Mouse (Mus musculus) adrenal gland (tissue): ENCODE data around the gene Inpp5f.
"Not testable (repeated sequence)": the region's sequence is repeated elsewhere in the genome, so short reads cannot be mapped to it uniquely, and the experiment has no call there.

Experiments used
- intact Hi-C: fragments of 180-260 bp; cut with DNase I; formaldehyde crosslinking; loops from one replicate; pipeline ENCODE4 v1.15.1; 2025

Inpp5f gene

DNA sequence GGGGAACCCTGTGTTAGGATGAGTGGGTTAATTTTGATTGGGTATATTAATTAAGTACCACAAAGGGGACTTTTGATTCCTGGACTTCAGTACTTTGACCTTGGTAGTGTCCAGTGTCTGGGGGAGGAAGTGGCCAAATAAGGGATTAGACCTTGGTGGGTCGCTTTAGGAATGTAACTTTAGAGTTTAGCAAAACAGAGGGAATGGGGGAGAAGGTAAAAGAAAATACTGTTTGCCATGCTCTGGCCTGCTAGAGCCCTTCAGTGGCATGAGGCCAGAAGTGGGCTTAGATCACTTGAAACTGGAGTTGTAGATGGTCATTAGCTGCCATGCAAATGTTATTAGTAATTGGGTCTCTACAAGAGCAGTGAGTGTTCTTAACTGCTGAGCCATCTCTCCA is 45.8 kb downstream of the Inpp5f start:
- intact Hi-C loops: no loop called here

DNA sequence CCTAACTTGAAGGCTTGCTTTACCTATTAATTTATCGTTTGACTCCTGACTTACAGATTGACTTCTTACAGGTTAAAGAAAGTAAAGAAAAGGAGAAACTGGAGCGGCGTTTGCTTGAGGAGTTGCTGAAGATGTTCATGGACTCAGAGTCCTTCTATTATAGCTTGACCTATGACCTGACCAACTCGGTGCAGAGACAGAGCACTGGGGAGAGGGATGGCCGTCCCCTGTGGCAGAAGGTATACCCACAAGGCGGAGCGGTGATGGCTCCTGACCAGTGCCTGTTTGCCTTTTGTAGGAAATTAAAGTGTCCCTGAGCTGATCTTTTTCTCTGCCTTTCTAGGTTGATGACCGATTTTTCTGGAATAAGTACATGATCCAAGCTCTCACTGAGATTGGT is 52.8 kb downstream of the Inpp5f start:
- intact Hi-C loops: no loop called here

DNA sequence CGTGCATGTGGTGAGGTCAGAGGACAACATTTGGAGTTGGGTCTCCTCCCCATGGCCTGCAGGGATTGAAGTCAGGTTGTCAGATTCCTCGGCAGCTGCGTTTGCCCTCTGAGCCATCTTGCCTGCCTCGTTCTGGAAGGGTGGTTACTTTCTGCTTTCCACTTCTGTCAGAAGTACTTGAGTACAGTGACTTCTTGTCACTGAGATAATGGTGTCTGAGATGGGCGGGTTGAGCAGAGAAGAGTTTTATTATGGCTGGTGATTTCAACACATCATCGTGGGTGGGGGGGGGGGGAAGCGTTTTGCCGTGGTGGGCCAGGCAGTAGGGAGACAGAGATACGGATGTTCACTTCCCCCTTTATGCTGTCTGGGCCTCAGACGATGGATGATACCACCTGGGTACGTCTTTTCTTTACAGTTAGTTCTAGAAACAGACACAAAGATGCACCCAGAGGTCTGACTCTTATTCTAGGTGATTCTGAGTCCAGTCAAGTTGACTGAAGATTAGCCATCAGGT is 53.8 kb downstream of the Inpp5f start:
- intact Hi-C loops: no loop called here

DNA sequence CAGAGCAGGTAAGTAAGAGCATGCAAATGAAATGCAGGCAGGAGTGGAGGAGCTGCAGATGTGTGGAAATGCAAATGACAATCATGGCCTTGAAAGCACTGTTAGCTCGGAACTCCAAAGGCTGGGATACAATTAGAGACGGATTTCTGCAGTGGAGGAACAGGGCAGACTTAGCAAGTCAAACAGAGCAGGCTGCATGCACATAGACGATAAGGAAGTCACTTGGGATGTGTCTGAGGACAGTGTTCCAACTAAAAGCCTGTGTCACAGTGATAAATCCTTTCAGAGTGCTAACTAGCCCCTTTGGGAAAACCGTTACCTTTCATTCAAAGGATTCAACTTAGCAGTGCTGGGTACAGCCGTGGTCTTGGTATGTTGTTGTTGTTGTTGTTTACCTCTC is 56.7 kb downstream of the Inpp5f start:
- intact Hi-C loops: no loop called here

DNA sequence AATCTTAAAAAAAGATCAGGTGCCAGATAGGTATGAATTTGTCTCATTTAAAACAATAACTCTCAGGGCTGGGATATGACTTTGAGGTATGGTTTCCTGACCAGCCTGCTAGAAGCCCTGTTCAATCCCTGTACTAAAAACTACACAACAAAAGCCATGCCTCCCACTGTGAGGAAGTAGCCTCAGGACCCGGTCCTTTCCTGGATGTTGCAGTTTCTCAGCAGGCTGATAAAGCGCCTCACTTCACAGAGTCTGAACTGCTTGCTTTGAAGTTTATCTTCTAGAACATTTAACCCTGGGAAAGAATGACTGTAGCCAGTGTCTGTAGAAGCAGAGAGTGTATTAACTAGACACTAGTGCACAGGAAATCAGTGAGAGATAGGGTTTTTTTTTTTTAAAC is 57.7 kb downstream of the Inpp5f start:
- intact Hi-C loops: no loop called here

DNA sequence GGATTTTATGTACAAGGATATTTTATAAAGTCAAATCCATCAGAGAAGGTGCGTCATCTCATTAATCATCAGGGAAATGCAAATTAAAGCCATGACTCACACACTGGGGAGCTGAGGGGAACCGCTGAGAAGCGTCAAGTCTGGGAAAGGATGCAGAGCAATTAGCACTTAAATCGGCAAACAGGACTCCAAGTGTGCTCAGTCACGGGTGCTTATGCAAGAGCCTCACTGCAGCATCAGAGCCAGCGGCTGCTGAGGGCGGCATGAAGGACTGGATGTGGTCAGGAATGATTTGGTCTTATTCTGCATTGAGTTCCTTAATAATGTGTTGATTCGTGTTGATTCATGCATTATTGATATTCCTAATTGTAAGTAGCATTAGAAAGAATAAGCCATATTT is 60.8 kb downstream of the Inpp5f start:
- intact Hi-C loops: no loop called here

DNA sequence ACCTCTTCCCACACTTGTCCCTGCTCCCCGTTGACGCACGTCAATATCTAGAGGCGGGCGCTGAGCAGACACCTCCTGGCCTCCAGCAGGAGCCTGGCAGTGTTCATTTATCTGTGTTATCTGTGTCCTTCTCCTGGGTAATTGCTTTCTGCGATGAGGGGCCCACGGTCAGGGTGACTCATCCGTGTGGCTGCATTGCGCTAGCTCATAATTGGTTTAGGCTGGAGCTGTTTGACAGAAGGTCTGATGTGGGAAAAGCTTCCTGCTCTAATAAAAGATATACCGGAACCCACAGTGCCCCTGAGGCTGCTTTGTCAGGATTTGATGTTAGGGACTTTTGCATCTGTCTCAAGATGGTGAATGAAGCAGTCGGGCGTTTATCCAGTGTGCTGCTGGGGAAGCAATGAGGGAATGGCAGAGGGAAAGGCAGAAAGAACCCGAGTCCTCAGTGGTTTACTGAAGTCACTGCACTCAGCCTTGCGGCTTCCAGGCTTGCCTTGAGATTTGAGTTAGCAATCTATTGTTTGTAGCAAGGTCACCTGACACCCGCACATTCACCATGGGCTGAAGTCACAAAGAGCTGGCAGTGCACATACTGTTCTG is 61.4 kb downstream of the Inpp5f start:
- intact Hi-C loops: no loop called here

DNA sequence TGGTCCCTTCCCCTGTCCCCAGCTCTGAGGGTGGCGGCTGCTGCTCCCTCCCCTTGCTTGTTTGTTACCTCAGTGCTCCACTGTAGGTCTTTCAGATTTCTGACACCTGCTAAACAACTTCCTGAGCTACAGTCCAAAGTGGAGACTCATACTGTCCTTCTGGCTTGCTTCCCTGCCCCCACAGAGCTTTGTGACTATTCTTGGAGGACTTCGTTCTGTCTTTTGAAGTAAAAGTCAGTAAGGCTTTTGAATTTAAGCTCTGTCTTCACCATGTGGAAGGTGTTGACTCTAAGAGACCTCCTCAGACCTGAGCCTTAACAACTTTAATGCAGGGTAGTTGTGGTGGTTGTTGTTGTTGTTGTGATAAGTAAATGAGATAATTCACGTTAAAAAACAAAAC is 67.4 kb downstream of the Inpp5f start:
- intact Hi-C loops: no loop called here

DNA sequence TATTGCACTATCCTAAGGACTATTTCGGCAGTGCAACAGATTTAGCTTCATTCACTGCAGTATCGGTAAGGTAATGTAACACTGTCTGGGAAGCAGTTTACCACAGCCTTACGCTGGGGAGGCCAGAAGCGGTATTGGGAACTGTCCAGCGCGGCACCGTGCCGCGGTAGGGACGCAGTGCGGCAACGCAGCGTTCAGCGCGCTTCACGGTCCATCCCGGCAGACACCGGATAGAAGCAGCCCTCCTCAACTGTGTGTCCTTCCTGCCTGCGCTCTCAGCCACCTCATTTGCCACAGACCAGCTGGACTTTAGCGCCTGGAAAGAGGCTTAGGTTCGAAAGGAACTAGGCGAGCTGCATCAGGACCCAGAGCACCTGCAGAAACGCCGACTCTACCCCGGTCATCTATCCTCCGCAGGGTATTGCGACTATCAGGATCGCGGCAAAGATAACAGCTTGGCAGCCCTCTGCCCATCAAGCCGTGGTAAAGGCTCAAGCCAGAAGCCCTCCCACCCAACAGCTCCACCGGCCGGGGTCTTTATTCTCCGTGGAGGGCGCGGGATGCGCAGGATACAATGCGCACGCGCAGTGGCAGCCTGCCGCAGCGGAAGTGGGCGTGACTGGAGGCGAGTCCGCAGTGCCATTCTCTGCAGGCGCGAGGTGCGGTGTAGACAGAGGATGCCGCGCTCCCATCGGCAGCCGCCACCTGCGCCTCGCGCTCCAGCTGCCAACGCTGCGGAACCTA is 76.9 kb downstream of the Inpp5f start:
- intact Hi-C loops: no loop called here

DNA sequence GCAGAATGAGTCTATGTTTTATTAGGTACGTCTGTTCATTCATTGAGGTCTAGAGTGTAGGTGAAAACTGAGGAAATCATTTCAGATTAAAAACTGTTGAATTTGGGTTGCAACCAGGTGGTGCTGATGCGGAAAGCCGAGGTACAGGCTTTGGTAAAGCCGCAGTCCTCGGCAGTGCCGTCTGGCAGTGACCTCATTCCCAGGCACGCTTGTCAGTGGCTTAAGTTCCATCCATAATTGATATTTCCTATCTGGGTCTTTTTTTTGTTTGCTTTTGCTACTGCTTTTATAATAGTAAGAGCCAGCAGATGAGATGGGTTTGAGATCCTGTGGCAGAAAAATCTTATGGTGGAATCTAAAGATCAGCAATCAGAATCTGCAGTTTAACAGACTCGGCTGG is 78.2 kb downstream of the Inpp5f start:
- intact Hi-C loops: no loop called here

DNA sequence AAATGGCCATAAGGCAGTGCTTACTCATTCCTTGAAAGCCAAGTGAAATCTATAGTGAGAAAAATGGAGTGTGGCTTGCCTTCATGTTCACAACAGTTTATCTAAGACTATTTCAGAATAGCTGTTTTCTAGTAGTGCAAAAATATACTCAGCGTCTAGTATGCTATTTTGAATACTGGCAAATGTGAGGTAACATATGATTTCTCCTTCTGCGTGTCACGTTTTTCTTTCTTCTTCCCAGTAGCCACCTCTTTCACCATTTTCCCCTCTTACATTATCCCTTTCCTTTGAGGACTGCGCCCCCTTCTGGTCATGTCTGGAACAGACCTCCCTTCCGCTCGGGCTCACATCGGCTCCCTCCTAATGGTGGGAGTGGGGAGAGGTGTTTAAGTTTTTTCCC is 78.9 kb downstream of the Inpp5f start:
- intact Hi-C loops: loop anchor here (1.0 to 5.0 kb wide), 2 partner anchors 128 to 216 kb away; no protein-coding TSS in a partner anchor

DNA sequence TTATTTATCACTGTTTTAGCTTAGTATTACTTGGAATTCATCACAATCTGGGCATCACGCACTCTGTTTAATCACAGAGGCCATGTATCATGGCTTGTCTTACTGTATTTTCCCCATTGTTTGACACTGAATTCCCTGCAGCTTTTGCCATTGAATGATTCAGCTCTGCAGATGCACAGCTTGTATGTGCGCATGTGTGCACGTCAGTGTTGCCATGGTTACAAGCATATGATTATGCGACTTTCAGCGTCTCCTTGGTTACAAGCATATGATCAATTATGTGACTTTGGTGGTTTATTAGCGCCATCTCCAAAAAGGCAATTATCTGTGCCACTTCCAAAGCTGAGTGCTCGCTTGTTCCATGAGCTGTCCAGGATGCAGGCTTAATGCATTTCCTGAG is 79.7 kb downstream of the Inpp5f start:
- intact Hi-C loops: loop anchor here (1.0 to 5.0 kb wide), 2 partner anchors 128 to 216 kb away; no protein-coding TSS in a partner anchor

DNA sequence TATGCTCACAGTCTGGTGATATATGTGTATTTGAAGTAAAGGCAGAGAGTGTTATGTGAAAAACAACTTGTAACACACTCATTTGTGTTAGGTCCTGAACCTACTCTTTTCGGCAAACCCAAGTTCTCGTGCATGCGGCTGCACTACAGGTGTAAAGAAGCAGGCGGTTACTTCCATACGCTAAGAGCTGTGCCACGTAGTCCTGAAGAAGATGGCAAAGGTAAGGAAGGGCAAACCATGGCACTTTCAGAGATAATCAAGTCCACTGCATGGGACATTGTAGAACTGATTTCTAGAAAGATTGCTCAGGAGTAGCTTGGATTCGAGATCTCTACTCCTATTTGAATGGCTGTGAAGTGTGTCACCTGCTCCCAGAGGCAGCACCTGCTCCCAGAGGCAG is 81.0 kb downstream of the Inpp5f start:
- intact Hi-C loops: loop anchor here (5.0 kb wide), 1 partner anchor 130 kb away; no protein-coding TSS in a partner anchor

DNA sequence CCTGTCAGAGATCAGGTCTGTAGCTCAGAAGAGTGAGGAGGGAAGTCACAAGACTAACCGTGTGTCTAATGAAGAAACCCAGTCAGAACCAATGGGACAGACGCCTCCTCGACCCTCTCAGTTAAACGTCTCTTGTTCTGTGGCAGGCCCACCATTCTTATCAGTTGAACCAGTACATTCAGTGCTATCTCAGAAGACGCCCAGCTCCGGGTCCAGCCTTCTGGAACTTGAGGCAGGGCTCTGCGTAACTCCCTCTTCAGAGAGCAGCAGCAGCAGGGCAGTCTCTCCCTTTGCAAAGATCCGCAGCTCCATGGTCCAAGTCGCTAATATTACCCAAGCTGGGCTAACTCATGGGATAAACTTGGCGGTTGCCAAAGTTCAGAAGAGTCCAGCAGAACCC is 83.7 kb downstream of the Inpp5f start:
- intact Hi-C loops: loop anchor here (5.0 kb wide), 1 partner anchor 133 kb away; no protein-coding TSS in a partner anchor

DNA sequence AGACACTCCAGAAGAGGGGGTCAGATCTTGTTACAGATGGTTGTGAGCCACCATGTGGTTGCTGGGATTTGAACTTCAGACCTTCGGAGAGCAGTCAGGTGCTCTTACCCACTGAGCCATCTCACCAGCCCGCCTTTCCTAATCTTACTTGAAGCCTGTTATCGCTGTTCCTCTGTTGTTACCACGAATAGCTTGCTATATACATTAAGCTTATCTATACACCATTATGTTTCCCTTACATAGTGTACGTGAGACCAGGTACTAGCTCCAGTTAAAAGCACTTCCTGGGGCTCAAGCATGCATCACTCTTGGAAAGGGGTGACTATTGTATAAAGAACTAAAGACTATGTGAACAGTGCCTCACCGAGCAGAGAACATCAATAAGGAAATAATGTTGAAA is 88.8 kb downstream of the Inpp5f start:
- intact Hi-C loops: not testable (repeated sequence)

DNA sequence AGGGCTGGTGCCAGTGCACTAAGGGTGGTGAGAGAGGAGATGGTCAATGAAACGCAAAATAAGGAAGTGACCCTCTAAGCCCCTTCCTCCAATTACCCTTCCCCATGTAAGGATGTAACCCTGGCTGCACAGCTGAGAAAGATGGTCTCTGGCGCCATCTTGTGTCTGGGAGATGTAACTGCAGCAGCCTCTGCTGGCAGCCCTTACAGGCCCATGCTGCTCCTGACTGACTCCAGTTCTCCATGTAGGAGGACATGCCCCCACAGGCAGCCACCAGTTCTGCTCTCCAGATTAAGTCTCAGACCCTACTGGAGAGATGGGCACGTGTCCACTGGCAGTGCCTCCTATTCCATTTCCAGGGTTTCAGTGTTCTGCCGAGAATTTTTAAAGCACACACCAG is 94.6 kb downstream of the Inpp5f start:
- intact Hi-C loops: loop anchor here (5.0 kb wide), 1 partner anchor 348 kb away; no protein-coding TSS in a partner anchor

DNA sequence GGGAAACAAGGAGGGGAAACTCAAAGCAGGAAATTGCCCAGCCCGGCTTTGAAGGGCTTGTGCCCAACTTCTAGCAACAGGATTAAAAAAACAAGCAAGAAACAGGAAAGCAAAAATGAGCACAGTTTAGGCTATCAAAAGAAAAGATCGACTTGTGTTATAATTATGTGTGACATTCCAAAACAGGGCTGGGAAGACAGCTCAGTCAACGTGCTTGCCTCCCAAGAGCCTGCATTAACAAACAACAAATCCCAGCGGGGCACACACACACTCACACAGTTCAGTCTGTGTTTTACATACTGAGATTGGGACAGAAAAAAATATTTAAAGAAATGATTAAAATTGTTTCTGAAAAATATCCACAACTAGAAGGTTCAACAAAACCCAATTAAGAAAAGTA is 106.9 kb downstream of the Inpp5f start:
- intact Hi-C loops: no loop called here

DNA sequence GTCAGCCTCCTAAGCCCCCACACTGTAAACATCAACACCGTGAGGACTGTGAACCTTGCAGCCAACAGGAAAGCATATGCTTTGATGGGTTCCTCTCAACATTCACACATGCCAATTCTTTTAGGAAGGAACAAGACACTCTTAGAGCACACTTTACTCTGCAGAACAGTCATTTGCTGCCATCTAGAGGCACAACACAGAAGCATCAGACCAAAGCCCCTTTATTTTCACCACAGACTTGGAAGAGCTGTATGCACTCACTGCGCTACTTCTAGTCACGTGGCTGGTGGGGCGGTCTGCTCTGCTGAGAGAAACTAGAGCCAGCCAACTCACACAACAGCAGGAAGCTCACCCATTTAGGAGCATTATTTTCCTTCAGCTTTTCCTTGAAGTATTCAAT is 113.6 kb downstream of the Inpp5f start:
- intact Hi-C loops: no loop called here

DNA sequence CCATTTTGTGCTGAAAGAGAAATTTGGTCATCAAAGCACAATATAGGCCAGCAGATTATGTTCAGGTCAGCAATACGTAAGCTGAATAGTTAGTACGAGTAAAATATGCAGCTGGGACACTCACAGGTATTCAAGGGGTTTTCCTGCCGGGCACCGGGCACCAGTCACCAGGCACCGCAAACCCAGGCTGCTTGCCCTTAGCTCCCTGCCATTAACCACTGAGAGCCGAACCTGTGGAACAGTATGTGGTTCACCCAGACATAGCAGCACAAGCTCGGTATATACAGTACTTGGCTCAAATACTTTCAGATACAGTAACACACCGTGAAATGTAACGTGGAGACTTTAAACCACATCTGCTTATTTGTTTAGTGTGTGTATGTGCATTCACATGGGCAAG is 114.1 kb downstream of the Inpp5f start:
- intact Hi-C loops: no loop called here

DNA sequence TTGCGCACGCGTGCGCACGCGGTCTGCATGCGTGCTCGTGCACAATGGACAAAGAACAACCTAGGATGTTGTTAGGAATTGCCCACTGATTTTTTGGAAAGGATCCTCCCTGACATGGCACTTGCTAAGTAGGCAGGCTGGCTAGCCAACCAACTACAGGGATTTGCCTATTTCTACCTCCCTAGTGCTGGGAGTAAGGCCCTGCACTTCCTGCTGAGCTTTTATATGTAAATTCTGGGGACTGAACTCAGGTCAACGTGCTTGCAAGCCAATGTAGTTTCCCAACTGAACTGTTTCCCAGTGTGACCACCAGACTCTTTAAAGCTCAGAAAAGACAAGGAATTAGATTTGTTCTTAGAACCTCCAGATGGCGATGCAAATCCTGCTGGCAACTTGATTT is 115.9 kb downstream of the Inpp5f start:
- intact Hi-C loops: no loop called here

DNA sequence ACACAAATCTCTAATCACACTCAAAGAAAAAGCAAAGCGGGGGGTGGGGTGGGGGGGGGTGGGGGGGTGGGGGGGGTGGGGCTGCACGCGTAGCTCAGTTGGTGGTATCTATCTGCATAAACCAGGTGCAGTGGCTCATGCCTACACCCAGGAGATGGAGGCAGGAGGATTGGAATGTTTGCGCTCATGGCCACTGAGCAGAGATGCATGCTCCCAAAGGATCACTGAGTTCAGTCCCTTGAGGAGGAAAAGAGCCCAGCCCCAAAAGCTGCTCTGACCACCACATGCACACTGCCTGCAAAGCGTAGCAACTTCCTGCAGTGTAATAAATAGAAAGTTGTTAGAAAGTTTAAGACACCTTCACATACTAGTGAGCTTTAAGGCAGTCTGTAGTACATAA is 116.6 kb downstream of the Inpp5f start:
- intact Hi-C loops: no loop called here

DNA sequence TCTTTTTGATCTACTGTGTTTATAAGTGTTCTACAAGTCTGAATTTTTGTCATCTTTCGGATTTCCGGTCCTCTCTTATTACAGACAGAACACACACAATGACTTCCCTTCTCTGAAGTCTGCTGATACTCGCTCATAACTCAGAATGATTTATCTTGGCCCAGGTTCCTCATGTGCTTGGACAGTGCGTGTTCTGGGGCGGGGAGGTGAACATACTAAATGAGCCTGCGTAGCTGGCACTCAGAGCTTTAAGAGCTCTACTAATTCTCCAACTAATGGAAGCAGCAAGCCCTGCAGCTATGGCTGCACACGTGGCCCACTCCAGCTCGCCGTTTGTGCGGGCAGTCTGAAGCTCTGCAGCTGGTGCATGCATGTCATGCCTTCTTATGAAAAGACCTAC is 117.6 kb downstream of the Inpp5f start:
- intact Hi-C loops: no loop called here

DNA sequence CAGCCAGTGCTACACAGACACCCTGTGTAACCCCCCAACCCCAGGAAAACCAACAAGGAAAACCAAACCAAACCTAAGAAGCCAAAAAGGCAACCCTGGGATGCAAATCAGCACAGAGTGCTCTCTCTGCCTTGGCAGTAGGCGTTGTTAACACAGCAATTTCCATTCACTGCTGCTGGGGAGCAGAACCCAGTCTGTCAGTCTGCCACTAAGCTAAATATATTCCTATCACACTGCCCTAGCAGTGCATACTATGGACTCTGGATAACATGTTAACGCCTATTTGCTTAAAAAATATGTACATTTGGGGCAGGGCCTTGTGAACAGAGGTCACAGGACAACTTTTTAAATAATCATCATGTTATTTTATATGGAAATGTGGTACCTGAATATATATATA is 120.5 kb downstream of the Inpp5f start:
- intact Hi-C loops: no loop called here
